Mouse (Mus musculus) thymus, adult 2 months (tissue): ENCODE results near the gene Trim41. TPM values are rescaled to one million over a fixed set of nuclear protein-coding genes. Genes with fewer than 3 reads are reported as not detected.
A peak's percentile ranks its signal among the peaks of the same experiment; 100 is the strongest.

Experiments
- DNase-seq: peaks from one replicate; pipeline ENCODE4 v3.0.0; 2021
- H3K27ac ChIP-seq: fragments of 200-500 bp; 2 replicates; pipeline ENCODE4 v1.5.1; 2012; ENCODE audit warnings: low read length, control low read depth; ENCODE audit not compliant: control insufficient read depth, insufficient read depth
- H3K27me3 ChIP-seq: fragments of 200-500 bp; 2 replicates; pipeline ENCODE4 v1.6.1; 2012; ENCODE audit warnings: mild to moderate bottlenecking, low read length, moderate library complexity, mixed read lengths; ENCODE audit not compliant: control insufficient read depth, insufficient read depth
- H3K36me3 ChIP-seq: fragments of 200-500 bp; 2 replicates; pipeline ENCODE4 v1.6.1; 2012; ENCODE audit warnings: mild to moderate bottlenecking, low read length, moderate library complexity; ENCODE audit not compliant: control insufficient read depth, insufficient read depth
- H3K4me1 ChIP-seq: fragments of 200-500 bp; replicated peaks from 2 replicates; pipeline ENCODE4 v1.6.1; 2012; ENCODE audit warnings: low read length; ENCODE audit not compliant: control insufficient read depth, insufficient read depth
- H3K4me3 ChIP-seq: fragments of 200-500 bp; 2 replicates; pipeline ENCODE4 v1.5.1; 2012; ENCODE audit warnings: mild to moderate bottlenecking, low read length, control low read depth, moderate library complexity; ENCODE audit not compliant: control insufficient read depth, insufficient read depth
- CTCF ChIP-seq: fragments of 200-500 bp; IDR thresholded peaks from 2 replicates; pipeline ENCODE4 v1.5.1; 2012; ENCODE audit warnings: mild to moderate bottlenecking, control low read depth, low read length, moderate library complexity, borderline replicate concordance; ENCODE audit not compliant: control insufficient read depth, poor library complexity, insufficient read depth; ENCODE audit errors: extremely low read depth
- POLR2A ChIP-seq: fragments of 200-500 bp; IDR thresholded peaks from 2 replicates; pipeline ENCODE4 v1.6.1; 2012; ENCODE audit warnings: mild to moderate bottlenecking, low read length, control low read depth, moderate library complexity; ENCODE audit not compliant: control insufficient read depth, poor library complexity, insufficient read depth; ENCODE audit errors: extremely low read depth
- WGBS: fragments of 180-500 bp; shearing (Covaris S2); methylation state at CpG from one replicate; pipeline ENCODE4 v1.1.7; 2018; 5-methylcytosine and 5-hydroxymethylcytosine counted together
- polyA plus RNA-seq: library from polyadenylated mRNA; depleted of rRNA; stranded (reverse); fragments of >200 nt; gene quantifications from 2 replicates; pipeline ENCODE4 v1.2.3, GENCODE M21; 2012; rRNA removed

Trim41 gene
- polyA plus RNA-seq, 1 experiment: 41.7 TPM

DNA sequence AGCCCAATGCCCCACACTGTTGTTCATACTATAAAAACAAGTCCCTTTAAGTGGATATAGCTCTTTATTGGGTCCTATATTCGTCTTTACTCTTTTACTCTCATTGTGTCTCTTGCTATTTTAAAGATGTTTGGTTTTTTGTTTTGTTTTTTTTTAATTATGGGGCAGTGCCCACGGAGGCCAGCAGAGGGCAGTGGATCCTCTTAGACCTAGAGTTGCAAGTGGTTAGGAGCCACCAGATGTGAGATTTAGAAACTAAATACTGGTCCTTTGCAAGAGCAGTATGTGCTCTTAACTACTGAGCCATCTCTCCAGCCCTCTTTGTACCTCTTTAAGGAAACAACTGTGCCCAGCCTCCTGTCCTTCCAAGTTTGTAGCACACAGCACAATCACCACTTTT lies 45.5 kb downstream of the Trim41 start:
- Histone ChIP-seq H3K27me3 (no peaks in the 10 kb centered on the region), H3K27ac (no peak overlapping the region), H3K4me3 (no peak overlapping the region), H3K4me1 (no peaks in the 10 kb centered on the region), H3K36me3 (no peaks in the 10 kb centered on the region)
- 1% methylated on average over 2 of the region's 2 CpGs for WGBS
- TF ChIP-seq POLR2A (no peak), CTCF (no peak)
- DNase-seq: peak; percentile 37

DNA sequence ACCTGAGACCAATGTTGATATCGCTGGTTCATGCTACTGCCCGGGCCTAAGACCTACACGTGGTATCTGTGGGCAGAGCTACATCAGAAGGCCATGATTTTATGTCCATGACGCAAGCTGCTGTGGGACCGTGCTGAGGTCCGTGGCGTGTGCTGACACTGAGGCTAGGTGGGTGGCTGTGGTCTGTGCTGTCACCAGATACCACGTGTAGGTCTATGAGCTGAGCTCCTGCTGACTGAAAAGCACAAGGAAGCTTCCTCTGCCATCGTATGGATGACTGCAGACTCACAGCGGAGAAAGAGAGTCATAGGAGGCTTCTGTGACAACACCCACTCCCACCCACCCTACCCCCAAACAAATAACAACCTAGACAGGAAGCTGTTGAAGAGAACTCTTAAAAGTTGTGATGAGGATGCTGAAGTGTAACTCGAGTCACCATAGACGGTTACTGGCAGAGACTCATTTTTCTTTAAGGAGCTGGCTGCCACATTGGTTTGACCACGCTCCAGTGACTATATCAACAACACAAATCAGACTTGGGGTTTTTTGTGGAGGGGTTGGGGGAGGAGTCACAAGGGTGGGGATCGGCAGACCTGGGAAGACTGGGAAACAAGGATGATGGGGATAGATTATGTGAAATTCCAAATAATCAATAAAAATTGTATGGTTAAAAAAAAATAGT lies 49.8 kb downstream of the Trim41 start:
- H3K4me1 ChIP-seq: no peaks in the 10 kb centered on the region
- H3K36me3 ChIP-seq: no peaks in the 10 kb centered on the region
- no peak overlapping the region for H3K4me3 ChIP-seq
- no peak for DNase-seq
- TF ChIP-seq CTCF: no peak
- no peak for TF ChIP-seq POLR2A
- no peaks in the 10 kb centered on the region for H3K27me3 ChIP-seq
- 75% methylated on average over 14 of the region's 14 CpGs for whole genome bisulfite sequencing
- no peak overlapping the region for H3K27ac ChIP-seq

GRCm38 (mm10) chr11:48764119-48764518 lies 53.0 kb downstream of the Trim41 start:
- no peak for DNase-seq
- 95% methylated on average over 9 of the region's 9 CpGs for WGBS
- Histone ChIP-seq H3K36me3 (no peaks in the 10 kb centered on the region), H3K4me3 (no peak overlapping the region), H3K27me3 (no peaks in the 10 kb centered on the region), H3K27ac (no peak overlapping the region), H3K4me1 (no peaks in the 10 kb centered on the region)
- TF ChIP-seq POLR2A (no peak), CTCF (no peak)

- no peaks in the 10 kb centered on the region for H3K36me3 ChIP-seq
- no peak for TF ChIP-seq POLR2A
- TF ChIP-seq CTCF: no peak
- no peak overlapping the region for H3K4me3 ChIP-seq
- no peak overlapping the region for H3K27ac ChIP-seq
- H3K27me3 ChIP-seq: no peaks in the 10 kb centered on the region
- 86% methylated on average over 8 of the region's 8 CpGs for whole genome bisulfite sequencing
- no peak for DNase-seq
- no peaks in the 10 kb centered on the region for H3K4me1 ChIP-seq
These were observed 58.1 kb downstream of the Trim41 start for GRCm38 (mm10) chr11:48759021-48759420.

Other genes starting within 250 kb of the Trim41 start
- 3,906 and 3,990 TPM in 2 replicates for gene Rack1, start 17.0 kb downstream of the Trim41 start, polyA plus RNA-seq
- 11.6 and 13.0 TPM in 2 replicates for gene Trim7, start 8.8 kb upstream of the Trim41 start, polyA plus RNA-seq
- gene Gm12184, start 9.3 kb upstream of the Trim41 start, polyA plus RNA-seq: 8.1 and 20.2 TPM in 2 replicates
- 17.7 and 20.0 TPM in 2 replicates for gene Irgm1, start 54.3 kb upstream of the Trim41 start, polyA plus RNA-seq
- 0.34 and 0.47 TPM in 2 replicates for gene Gm5431, start 84.9 kb upstream of the Trim41 start, polyA plus RNA-seq
- gene Psme2b, start 128.8 kb upstream of the Trim41 start, polyA plus RNA-seq: 11.4 and 11.5 TPM in 2 replicates
- 0.46 and 0.75 TPM in 2 replicates for gene Olfr56, start 161.5 kb upstream of the Trim41 start, polyA plus RNA-seq
- 6.8 and 8.0 TPM in 2 replicates for gene 9930111J21Rik1, start 162.0 kb upstream of the Trim41 start, polyA plus RNA-seq
- 0.31 and 0.73 TPM in 2 replicates for gene Gm12185, start 174.9 kb upstream of the Trim41 start, polyA plus RNA-seq
- gene Tgtp1, start 176.8 kb upstream of the Trim41 start, polyA plus RNA-seq: 8.2 and 10.6 TPM in 2 replicates
- 4.0 and 4.1 TPM in 2 replicates for gene 9930111J21Rik2, start 233.9 kb upstream of the Trim41 start, polyA plus RNA-seq
- 26.0 and 29.1 TPM in 2 replicates for gene Tgtp2, start 246.9 kb upstream of the Trim41 start, polyA plus RNA-seq